In the genomic region with DNA sequence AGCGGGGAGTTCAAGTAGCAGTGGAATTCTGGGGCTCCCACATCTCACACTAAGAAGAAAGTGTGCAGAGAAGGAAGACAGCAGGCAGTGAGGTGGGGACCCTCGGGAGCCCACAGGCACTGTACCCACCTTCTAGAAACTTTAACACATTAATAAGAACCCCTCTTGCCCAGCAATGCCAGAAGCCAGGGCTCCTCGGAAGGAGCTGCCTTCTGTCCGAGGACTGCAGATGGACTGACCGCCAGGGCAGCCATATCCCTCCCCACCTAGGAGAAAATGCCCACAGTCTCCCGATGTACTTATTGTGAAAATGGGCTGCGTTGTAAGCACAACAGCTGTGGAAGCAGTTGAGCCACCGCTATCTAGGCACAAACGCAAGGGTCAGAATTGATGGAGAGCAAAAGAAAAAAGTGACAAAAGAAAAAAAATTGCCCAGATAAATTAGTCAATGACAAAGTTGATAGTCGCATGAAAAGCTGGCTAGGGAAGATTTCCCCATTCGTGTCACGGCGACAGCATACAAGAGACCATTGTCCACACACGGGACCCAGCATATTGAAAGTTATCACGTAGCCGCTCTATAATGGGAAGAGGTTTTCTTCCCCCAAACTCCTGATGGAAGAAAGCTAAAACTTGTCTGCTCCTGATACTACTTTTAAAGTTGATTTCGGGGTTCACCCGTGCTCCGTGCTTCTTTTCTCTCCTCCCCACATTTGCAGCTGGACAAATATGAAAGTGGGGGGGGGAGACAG, we compare ENCODE assay signal across 15 mouse cellular contexts. TPM values are rescaled to one million over a fixed set of nuclear protein-coding genes. Genes with fewer than 3 reads are reported as not detected.
A peak's percentile ranks its signal among the peaks of the same experiment; 100 is the strongest.
DNase-seq lines count a peak whose midpoint lies in the region; ATAC-seq and TF ChIP-seq lines count a peak whose summit lies in the region.
"Had no signal": no experiment of that assay in that cellular context is flagged by ENCODE, and none has a peak within 500 bp of the region (broad histone marks: within the 10 kb centered on the region; RNA-seq: fewer than 3 reads in every experiment).

No protein-coding gene starts in this region.

- peak overlapping the region; percentile 38 for H3K4me2 ChIP-seq in CH12.LX (ENCODE audit: insufficient read depth, low read depth, poor library complexity, severe bottlenecking)
- peak overlapping the region; percentile 45 for H3K4me2 ChIP-seq in forebrain, embryonic 16.5 days (ENCODE audit: low read length)
- peak overlapping the region; percentile 37 for H3K4me2 ChIP-seq in midbrain, embryonic 12.5 days (replicated peaks)
- no peak overlapping the region for H3K4me2 ChIP-seq in liver, embryonic 12.5 days
- H3K4me2 ChIP-seq: liver, embryonic 13.5 days had no signal

- no peaks in the 10 kb centered on the region for H3K27me3 ChIP-seq in CH12.LX (replicated peaks)
- H3K27me3 ChIP-seq in embryonic facial prominence, embryonic 10.5 days (replicated peaks; ENCODE audit: low read depth, poor library complexity, severe bottlenecking), result no peaks in the 10 kb centered on the region
- H3K27me3 ChIP-seq in forebrain, embryonic 16.5 days (replicated peaks; ENCODE audit: control insufficient read depth, insufficient read depth, low read length), result no peaks in the 10 kb centered on the region
- 0 out of 2 replicates have a peak, but pooled peaks cover 3% of the 10 kb centered on the region for H3K27me3 ChIP-seq in midbrain, embryonic 12.5 days
- H3K27me3 ChIP-seq in liver, embryonic 12.5 days (replicated peaks), result no peaks in the 10 kb centered on the region
- H3K27me3 ChIP-seq: heart, embryonic 15.5 days; liver, embryonic 13.5 days had no signal

- in situ Hi-C loops in CH12.LX (cut with MboI; ENCODE audit: low pct_ligation_motif_present, low pct_unique_long_range_greater_than_20kb, low sequenced_read_pairs), result no loop called here

- no peak for DNase-seq in CH12.LX (ENCODE audit: extremely low read depth)
- DNase-seq in embryonic facial prominence, embryonic 10.5 days (ENCODE audit: low spot score), result no peak
- DNase-seq in urinary bladder, adult 18-20 months (ENCODE audit: low spot score in 2 of 2), result no peak
- DNase-seq: adrenal gland, postnatal 10 days; gastrocnemius, postnatal 10 days; liver, embryonic 13.5 days; right cerebral cortex, adult 18-20 months; thymus, postnatal 36 days had no signal

- TF ChIP-seq POLR2A in CH12.LX (IDR thresholded peaks at IDR 0.05; ENCODE audit: low read depth, low read length), result no peak

- 79% methylated on average over 19 of the region's 19 CpGs for WGBS in embryonic facial prominence, embryonic 10.5 days
- 10% methylated on average over 19 of the region's 19 CpGs for WGBS in forebrain, embryonic 16.5 days
- 57% methylated on average over 19 of the region's 19 CpGs for WGBS in midbrain, embryonic 12.5 days
- 77% methylated on average over 19 of the region's 19 CpGs for WGBS in liver, embryonic 12.5 days (ENCODE audit: insufficient replicate concordance)

- no peak for TF ChIP-seq EP300 in CH12.LX (IDR thresholded peaks at IDR 0.05; ENCODE audit: low read length)

- peak; percentile 36 for ATAC-seq in forebrain, embryonic 16.5 days
- peak; percentile 35; the same call in 1 of the 2 replicates for ATAC-seq in midbrain, embryonic 12.5 days (ENCODE audit: low FRiP score, low read depth)
- no peak for ATAC-seq in frontal cortex, adult (ENCODE audit: low TSS enrichment)
- no peak for ATAC-seq in liver, embryonic 12.5 days
- ATAC-seq: intestine, embryonic 16.5 days had no signal

- 0 out of 4 replicates have a peak, but pooled peaks cover 0 to 3% of the 10 kb centered on the region in 2 experiments for H3K4me1 ChIP-seq in CH12.LX (ENCODE audit: control insufficient read depth in 1 of 2, insufficient read depth in 2 of 2)
- peaks cover 83% of the 10 kb centered on the region for H3K4me1 ChIP-seq in embryonic facial prominence, embryonic 10.5 days
- H3K4me1 ChIP-seq in forebrain, embryonic 16.5 days (replicated peaks; ENCODE audit: control insufficient read depth, insufficient read depth, low read length), result peaks cover 29% of the 10 kb centered on the region
- H3K4me1 ChIP-seq in midbrain, embryonic 12.5 days, result peaks cover 37% of the 10 kb centered on the region
- 0 out of 2 replicates have a peak, but pooled peaks cover 3% of the 10 kb centered on the region for H3K4me1 ChIP-seq in liver, embryonic 12.5 days

- no peak overlapping the region for H3K27ac ChIP-seq in CH12.LX (ENCODE audit: insufficient read depth, low read depth)
- H3K27ac ChIP-seq in embryonic facial prominence, embryonic 10.5 days (replicated peaks), result peak overlapping the region; percentile 83
- H3K27ac ChIP-seq in forebrain, embryonic 16.5 days (ENCODE audit: low read length), result peak overlapping the region; percentile 50
- H3K27ac ChIP-seq in midbrain, embryonic 12.5 days (replicated peaks), result peak overlapping the region; percentile 60
- no peak overlapping the region for H3K27ac ChIP-seq in liver, embryonic 12.5 days
- H3K27ac ChIP-seq: liver, embryonic 13.5 days; macrophage had no signal

- H3K4me3 ChIP-seq in CH12.LX (replicated peaks in 1 of 3; ENCODE audit: low read depth in 2 of 3, low read length in 2 of 3, poor library complexity in 1 of 3), result no peak overlapping the region
- no peak overlapping the region for H3K4me3 ChIP-seq in embryonic facial prominence, embryonic 10.5 days
- H3K4me3 ChIP-seq in forebrain, embryonic 16.5 days (replicated peaks; ENCODE audit: low read length), result peak overlapping the region; percentile 29
- peak overlapping the region; percentile 10; the same call in 1 of the 2 replicates for H3K4me3 ChIP-seq in midbrain, embryonic 12.5 days
- no peak overlapping the region for H3K4me3 ChIP-seq in liver, embryonic 12.5 days
- H3K4me3 ChIP-seq: heart, embryonic 15.5 days; liver, embryonic 13.5 days had no signal

- no peaks in the 10 kb centered on the region for H3K36me3 ChIP-seq in CH12.LX (replicated peaks in 1 of 2; ENCODE audit: control insufficient read depth in 1 of 2, insufficient read depth in 1 of 2, low read length in 1 of 2)
- no peaks in the 10 kb centered on the region for H3K36me3 ChIP-seq in embryonic facial prominence, embryonic 10.5 days (replicated peaks)
- H3K36me3 ChIP-seq in forebrain, embryonic 16.5 days (ENCODE audit: control insufficient read depth, insufficient read depth), result no peaks in the 10 kb centered on the region
- H3K36me3 ChIP-seq in midbrain, embryonic 12.5 days, result no peaks in the 10 kb centered on the region
- no peaks in the 10 kb centered on the region for H3K36me3 ChIP-seq in liver, embryonic 12.5 days
- H3K36me3 ChIP-seq: heart, embryonic 15.5 days; liver, embryonic 13.5 days had no signal

- H3K9ac ChIP-seq in CH12.LX (ENCODE audit: insufficient read depth, low read depth), result no peak overlapping the region
- H3K9ac ChIP-seq in forebrain, embryonic 16.5 days (replicated peaks; ENCODE audit: low read depth, low read length), result 0 out of 2 replicates have a peak overlapping the region, but pooled peaks have one; percentile 16
- peak overlapping the region; percentile 28 for H3K9ac ChIP-seq in midbrain, embryonic 12.5 days (replicated peaks)
- H3K9ac ChIP-seq in liver, embryonic 12.5 days, result no peak overlapping the region
- H3K9ac ChIP-seq: heart, embryonic 15.5 days; liver, embryonic 13.5 days had no signal

- no peak for TF ChIP-seq CTCF in CH12.LX (conservative IDR thresholded peaks at IDR 0.05 in 1 of 2, IDR thresholded peaks at IDR 0.05 in 1 of 2; ENCODE audit: low read depth in 2 of 2, low read length in 2 of 2)

- dilution Hi-C loops in CH12.LX (cut with MboI; ENCODE audit: extremely low pct_ligation_motif_present, extremely low pct_unique_long_range_greater_than_20kb, low sequenced_read_pairs), result no loop called here

- no peaks in the 10 kb centered on the region for H3K79me2 ChIP-seq in CH12.LX (replicated peaks; ENCODE audit: control insufficient read depth, extremely low read depth, insufficient read depth, poor library complexity, severe bottlenecking)

- no peaks in the 10 kb centered on the region for H3K9me3 ChIP-seq in CH12.LX (replicated peaks; ENCODE audit: low read length)
- no peaks in the 10 kb centered on the region for H3K9me3 ChIP-seq in embryonic facial prominence, embryonic 10.5 days
- no peaks in the 10 kb centered on the region for H3K9me3 ChIP-seq in forebrain, embryonic 16.5 days (ENCODE audit: control insufficient read depth, low read length)
- no peaks in the 10 kb centered on the region for H3K9me3 ChIP-seq in midbrain, embryonic 12.5 days
- H3K9me3 ChIP-seq in liver, embryonic 12.5 days (replicated peaks), result no peaks in the 10 kb centered on the region
- H3K9me3 ChIP-seq: heart, embryonic 15.5 days; liver, embryonic 13.5 days had no signal

- TF ChIP-seq RAD21 in CH12.LX (IDR thresholded peaks at IDR 0.05; ENCODE audit: low read depth, low read length), result no peak

TF ChIP-seq in CH12.LX, 34 proteins besides CTCF, POLR2A, EP300 and RAD21:
- TF ChIP-seq ZC3H11A (IDR thresholded peaks at IDR 0.05; ENCODE audit: low read depth, low read length) (no peak), IRF4 (IDR thresholded peaks at IDR 0.05; ENCODE audit: low read depth, low read length) (no peak), MAX (IDR thresholded peaks at IDR 0.05; ENCODE audit: low read length) (no peak), SIN3A (IDR thresholded peaks at IDR 0.05; ENCODE audit: low read length) (no peak), JUND (conservative IDR thresholded peaks at IDR 0.05; ENCODE audit: low read depth, low read length) (no peak), KAT2A (IDR thresholded peaks at IDR 0.05; ENCODE audit: insufficient replicate concordance, low read length) (no peak), MAFK (IDR thresholded peaks at IDR 0.05; ENCODE audit: insufficient replicate concordance, low read length) (no peak), RCOR1 (conservative IDR thresholded peaks at IDR 0.05; ENCODE audit: low read depth, low read length) (no peak), TCF12 (IDR thresholded peaks at IDR 0.05; ENCODE audit: low read depth, low read length) (no peak), MYC (IDR thresholded peaks at IDR 0.05; ENCODE audit: low read depth, low read length) (no peak), E2F4 (IDR thresholded peaks at IDR 0.05; ENCODE audit: insufficient replicate concordance, low read depth, low read length) (no peak), HCFC1 (IDR thresholded peaks at IDR 0.05; ENCODE audit: low read depth, low read length) (no peak)

RNA-seq across cellular contexts. Expression of gene Nfib, which starts 1.3 kb away (rescaled TPM):
- total RNA-seq in CH12.LX (2012; rRNA removed), result 0.04 TPM in 2 replicates
- 0.05 and 0.11 TPM in 2 replicates for total RNA-seq in CH12.LX (2014; rRNA removed)
- 0.05 and 0.09 TPM in 2 replicates for polyA plus RNA-seq in CH12.LX (2012; ENCODE audit: insufficient read length, low read depth)
- 17.3 and 26.7 TPM in 2 replicates for polyA plus RNA-seq in embryonic facial prominence, embryonic 10.5 days (2016; fragmentation: Nextera tagmentation; extraction: Ambion mirVana)
- 263 and 276 TPM in 2 replicates for polyA plus RNA-seq in forebrain, embryonic 16.5 days (2015; fragmentation: Nextera tagmentation; extraction: Ambion mirVana)
- polyA plus RNA-seq in midbrain, embryonic 12.5 days (2016; fragmentation: Nextera tagmentation; extraction: Ambion mirVana), result 38.8 and 39.8 TPM in 2 replicates
- 9.5 and 11.8 TPM in 2 replicates for polyA plus RNA-seq in liver, embryonic 12.5 days (2016; fragmentation: Nextera tagmentation; extraction: Ambion mirVana)
- polyA plus RNA-seq: macrophage had no signal

Comparison
In these comparisons a context has a peak if more than half of its experiments do, and no peak if none do; other contexts are left out.
1. H3K27ac ChIP-seq: peak in embryonic facial prominence, embryonic 10.5 days (single experiment), forebrain, embryonic 16.5 days (single experiment) and midbrain, embryonic 12.5 days (single experiment); none in CH12.LX (single experiment) and liver, embryonic 12.5 days (single experiment).
2. H3K4me3 ChIP-seq: peak in forebrain, embryonic 16.5 days (single experiment) and midbrain, embryonic 12.5 days (single experiment); none in CH12.LX (0 of 3), embryonic facial prominence, embryonic 10.5 days (single experiment) and liver, embryonic 12.5 days (single experiment).
3. H3K9ac ChIP-seq: peak in forebrain, embryonic 16.5 days (single experiment) and midbrain, embryonic 12.5 days (single experiment); none in CH12.LX (single experiment) and liver, embryonic 12.5 days (single experiment).
4. ATAC-seq: peak in forebrain, embryonic 16.5 days (single experiment) and midbrain, embryonic 12.5 days (single experiment); none in frontal cortex, adult (single experiment) and liver, embryonic 12.5 days (single experiment).